Mouse (Mus musculus) megakaryocyte, embryonic 14.5 days (primary cell): ENCODE results near the gene Pdlim4.

Experiments
- FLI1 ChIP-seq: IDR thresholded peaks from 2 replicates; pipeline ENCODE4 v1.6.1; 2012; ENCODE audit warnings: low read length, inconsistent platforms, mixed read lengths
- GATA1 ChIP-seq: IDR thresholded peaks from 3 replicates; pipeline ENCODE4 v1.6.1; 2012; ENCODE audit warnings: mixed read lengths, low read length, inconsistent platforms, borderline replicate concordance

- TF ChIP-seq GATA1 (no peak), FLI1 (no peak)
These were observed 40.1 kb upstream of the Pdlim4 start for GRCm38 (mm10) chr11:54108894-54109293.
